Mouse (Mus musculus) brown adipose tissue, adult 24 weeks (tissue): ENCODE measurements around the gene Pnpla8. TPM values are rescaled to one million over a fixed set of nuclear protein-coding genes. Genes with fewer than 3 reads are reported as not detected.
A peak's percentile ranks its signal among the peaks of the same experiment; 100 is the strongest.

Source experiments
- H3K27ac ChIP-seq: fragments of 200-500 bp; replicated peaks from 2 replicates; pipeline ENCODE4 v1.5.1; 2012; ENCODE audit warnings: low read depth, mild to moderate bottlenecking, low read length
- H3K4me1 ChIP-seq: fragments of 200-500 bp; 2 replicates; pipeline ENCODE4 v1.6.1; 2012; ENCODE audit warnings: low read length, mixed read lengths; ENCODE audit not compliant: control insufficient read depth, insufficient read depth, insufficient read length
- H3K4me3 ChIP-seq: fragments of 200-500 bp; 2 replicates; pipeline ENCODE4 v1.5.1; 2012; ENCODE audit warnings: low read depth, mild to moderate bottlenecking, low read length, moderate library complexity; ENCODE audit not compliant: insufficient read depth
- polyA plus RNA-seq: library from polyadenylated mRNA; stranded (reverse); fragments of >200 nt; gene quantifications from 2 replicates; pipeline ENCODE4 v1.2.4, GENCODE M21; 2012; ENCODE audit not compliant: missing spikeins, insufficient read depth, insufficient read length

The Pnpla8 gene
- polyA plus RNA-seq, 1 experiment = 234 TPM

DNA sequence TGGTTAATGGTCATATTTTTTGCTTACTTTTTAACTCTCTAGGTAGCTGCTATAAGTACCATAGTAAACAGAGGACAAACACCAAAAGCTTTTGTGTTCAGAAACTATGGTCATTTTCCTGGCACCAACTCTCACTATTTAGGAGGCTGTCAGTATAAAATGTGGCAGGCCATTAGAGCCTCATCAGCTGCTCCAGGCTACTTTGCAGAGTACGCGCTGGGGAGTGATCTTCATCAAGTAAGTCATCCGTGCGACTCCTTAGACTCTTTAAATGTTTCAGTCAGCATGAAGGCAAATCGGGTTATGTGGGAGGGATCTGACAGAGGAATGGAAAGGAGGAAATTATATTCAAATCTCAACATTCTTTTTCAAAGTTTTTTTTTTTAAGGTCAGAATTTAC is 83.7 kb downstream of the Pnpla8 start:
- Histone ChIP-seq H3K4me3 (no peak overlapping the region), H3K27ac (no peak overlapping the region), H3K4me1 (no peaks in the 10 kb centered on the region)

GRCm38 (mm10) chr12:44308221-44308620 is 87.1 kb downstream of the Pnpla8 start:
- Histone ChIP-seq H3K27ac (no peak overlapping the region), H3K4me3 (no peak overlapping the region), H3K4me1 (no peaks in the 10 kb centered on the region)

- Histone ChIP-seq H3K27ac (no peak overlapping the region), H3K4me3 (no peak overlapping the region), H3K4me1 (no peaks in the 10 kb centered on the region)
Observed at GRCm38 (mm10) chr12:44315212-44315611, 94.0 kb downstream of the Pnpla8 start.

DNA sequence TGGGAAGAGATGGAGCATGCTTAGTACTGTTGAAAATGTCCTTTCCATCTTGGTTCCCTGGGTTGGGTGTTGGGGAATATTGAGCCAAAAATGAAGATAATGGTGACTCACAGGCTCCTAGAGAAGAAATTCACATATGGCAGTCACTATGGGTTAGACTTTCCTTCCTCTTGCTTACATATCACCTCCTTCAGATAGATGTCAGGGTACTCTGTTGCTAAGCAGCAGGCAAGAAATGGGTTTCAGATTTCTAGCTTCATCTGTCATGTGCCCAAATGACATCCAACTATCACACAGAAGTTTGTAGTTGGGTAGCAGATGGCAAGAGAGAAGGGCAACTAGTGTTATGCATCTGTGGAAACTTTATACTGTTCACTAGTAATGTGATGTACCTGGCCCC is 103.9 kb downstream of the Pnpla8 start:
- Histone ChIP-seq H3K4me1 (peaks cover 2% of the 10 kb centered on the region; the same call in 1 of the 2 replicates), H3K27ac (no peak overlapping the region), H3K4me3 (no peak overlapping the region)

DNA sequence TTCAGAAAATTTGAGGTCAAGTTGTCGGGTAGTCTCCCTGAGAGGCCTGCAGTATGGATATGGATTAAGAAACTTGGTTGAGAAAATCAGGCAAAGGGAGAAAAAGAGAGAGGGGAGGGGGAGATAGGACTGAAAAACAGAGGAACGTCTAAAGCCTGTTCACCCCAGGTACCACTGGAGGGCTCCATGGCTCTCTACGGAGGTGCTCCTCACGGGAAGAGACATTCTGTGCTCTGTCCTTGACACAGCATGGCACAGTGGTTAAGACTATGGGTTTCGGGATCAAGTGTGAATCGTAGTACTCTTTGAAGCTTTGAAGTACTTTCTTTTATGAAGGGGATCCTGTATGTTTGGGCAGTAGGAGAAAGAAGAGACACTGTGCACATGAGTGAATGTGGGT is 106.3 kb downstream of the Pnpla8 start:
- Histone ChIP-seq H3K4me1 (peaks cover 2% of the 10 kb centered on the region; the same call in 1 of the 2 replicates), H3K27ac (no peak overlapping the region), H3K4me3 (no peak overlapping the region)

DNA sequence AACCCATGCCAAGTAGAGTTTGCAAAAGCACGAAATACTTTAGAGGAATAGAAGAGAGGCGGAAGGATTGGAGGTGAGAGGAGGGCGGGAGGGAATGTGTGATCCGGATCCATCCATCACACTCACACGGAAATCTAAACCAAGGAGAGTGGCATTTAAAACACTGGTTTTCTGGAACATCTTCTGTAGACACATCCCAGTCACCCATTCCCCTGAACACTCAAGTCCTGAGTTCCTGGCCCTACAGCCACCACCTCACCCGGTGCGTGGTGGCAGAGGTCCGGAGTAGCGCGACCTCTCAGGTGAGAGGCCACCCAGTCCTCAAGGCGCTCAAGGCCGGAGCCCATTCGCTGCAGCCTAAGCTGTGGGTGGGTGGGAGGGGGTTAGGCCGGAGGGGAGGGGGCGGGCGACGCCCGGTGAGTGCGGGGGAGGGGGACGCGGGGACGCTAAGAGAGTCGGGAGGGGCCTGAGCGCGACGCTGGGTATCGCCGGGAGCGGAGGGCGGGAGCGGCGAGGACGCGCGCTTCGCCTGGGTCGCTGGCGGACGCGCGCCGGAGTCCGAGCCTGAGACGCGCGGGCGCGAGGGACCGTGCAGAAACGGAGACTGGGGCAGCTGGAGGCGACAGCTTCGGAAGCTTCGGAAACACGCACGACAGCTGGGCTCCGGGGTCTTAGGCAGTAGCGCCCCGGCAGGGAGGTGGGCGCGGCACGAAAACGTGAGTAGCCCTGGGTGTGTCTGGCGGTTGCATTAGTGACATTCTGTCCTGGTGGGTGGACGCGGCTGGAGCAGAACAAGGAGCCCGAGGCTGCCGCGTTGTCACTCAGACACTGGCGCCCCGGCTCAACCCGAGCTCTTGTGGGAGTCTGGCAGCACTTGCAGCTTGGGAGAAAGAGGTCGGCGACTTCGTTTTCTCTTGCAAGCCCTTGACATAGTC is 107.5 kb downstream of the Pnpla8 start, which contains the start of gene Nrcam:
TSS of gene Nrcam (plus strand) at position 505 of the 935 bp plus-strand sequence.
- Histone ChIP-seq H3K4me1 (peaks cover 2% of the 10 kb centered on the region; the same call in 1 of the 2 replicates), H3K27ac (no peak within 1 kb of the TSS), H3K4me3 (peak within 1 kb of the TSS; percentile 62)

DNA sequence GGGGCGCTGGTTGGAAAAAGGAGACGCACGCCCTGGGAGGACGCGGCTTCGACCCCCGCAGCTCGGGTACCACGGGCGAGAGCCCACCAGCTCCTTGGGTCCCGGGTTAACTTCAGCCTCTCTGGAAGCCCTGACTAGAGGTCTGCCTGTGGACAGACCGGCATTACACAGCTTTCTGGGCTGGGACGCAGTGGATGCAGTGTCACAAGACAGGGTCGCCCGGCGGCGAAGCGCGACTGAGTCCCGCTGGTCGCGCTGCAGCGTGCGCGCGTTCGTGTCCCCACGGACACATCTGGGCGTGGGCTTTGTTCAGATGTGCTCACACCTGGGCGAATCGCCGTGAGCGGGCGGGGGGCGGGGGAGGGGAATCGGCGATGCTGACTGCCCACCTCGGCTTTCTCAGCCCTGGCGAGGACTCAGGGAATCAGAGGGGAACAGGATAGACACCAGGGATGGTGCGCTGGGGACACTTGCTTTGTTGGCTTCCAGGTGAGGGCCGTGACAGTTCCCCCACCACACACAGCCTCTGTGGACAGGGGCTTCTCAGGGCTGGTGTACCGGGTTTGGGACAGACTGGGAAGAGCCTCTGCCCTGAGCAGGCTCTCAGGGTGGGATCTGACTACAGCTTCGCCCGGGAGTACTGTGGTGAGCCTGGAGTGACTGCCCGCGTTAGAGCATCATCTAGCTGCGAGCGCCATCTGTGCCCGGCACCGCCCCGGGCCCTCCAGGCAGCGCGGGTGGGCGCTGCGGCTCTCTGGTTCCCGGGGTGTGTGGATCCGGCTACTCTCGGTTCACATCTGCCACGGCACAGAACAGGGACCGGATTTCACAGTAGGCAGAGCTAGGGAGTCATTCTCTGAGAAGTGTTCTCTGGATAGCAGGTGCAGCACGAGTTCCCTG is 108.4 kb downstream of the Pnpla8 start:
- Histone ChIP-seq H3K4me3 (peak overlapping the region; percentile 62), H3K4me1 (peaks cover 2% of the 10 kb centered on the region; the same call in 1 of the 2 replicates), H3K27ac (no peak overlapping the region)

GRCm38 (mm10) chr12:44330216-44330719 is 109.1 kb downstream of the Pnpla8 start:
- Histone ChIP-seq H3K4me3 (peak overlapping the region; percentile 62), H3K4me1 (peaks cover 2% of the 10 kb centered on the region; the same call in 1 of the 2 replicates), H3K27ac (no peak overlapping the region)

DNA sequence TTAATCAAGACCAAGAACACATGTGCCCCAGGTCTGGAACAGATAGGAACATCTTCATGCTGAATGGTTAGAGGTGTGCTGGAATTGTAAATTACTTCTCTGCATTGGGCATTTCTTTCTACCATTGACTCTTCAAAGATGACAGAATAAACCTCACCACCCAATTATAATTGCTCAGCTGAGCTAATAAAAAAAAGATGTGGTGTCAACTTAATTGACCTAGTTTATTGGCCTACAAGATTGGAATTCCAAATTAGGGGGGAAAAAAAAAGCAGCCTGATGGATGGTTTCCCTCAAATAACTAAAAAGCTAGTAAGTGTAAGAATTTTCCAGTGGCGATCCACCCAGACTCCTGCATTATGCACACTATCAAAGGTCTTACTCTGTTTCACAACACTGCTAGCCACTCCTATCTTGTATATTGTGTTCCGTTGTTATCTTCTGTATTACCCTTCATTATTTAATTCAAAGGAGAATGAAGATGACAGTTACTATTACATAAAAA is 116.0 kb downstream of the Pnpla8 start:
- H3K27ac ChIP-seq = no peak overlapping the region
- no peaks in the 10 kb centered on the region for H3K4me1 ChIP-seq
- no peak overlapping the region for H3K4me3 ChIP-seq

- no peak overlapping the region for H3K4me3 ChIP-seq
- no peak overlapping the region for H3K27ac ChIP-seq
- no peaks in the 10 kb centered on the region for H3K4me1 ChIP-seq
Observed at GRCm38 (mm10) chr12:44338195-44338622, 117.0 kb downstream of the Pnpla8 start.

GRCm38 (mm10) chr12:44344075-44344474 is 122.9 kb downstream of the Pnpla8 start:
- H3K4me3 ChIP-seq = no peak overlapping the region
- H3K27ac ChIP-seq = no peak overlapping the region

DNA sequence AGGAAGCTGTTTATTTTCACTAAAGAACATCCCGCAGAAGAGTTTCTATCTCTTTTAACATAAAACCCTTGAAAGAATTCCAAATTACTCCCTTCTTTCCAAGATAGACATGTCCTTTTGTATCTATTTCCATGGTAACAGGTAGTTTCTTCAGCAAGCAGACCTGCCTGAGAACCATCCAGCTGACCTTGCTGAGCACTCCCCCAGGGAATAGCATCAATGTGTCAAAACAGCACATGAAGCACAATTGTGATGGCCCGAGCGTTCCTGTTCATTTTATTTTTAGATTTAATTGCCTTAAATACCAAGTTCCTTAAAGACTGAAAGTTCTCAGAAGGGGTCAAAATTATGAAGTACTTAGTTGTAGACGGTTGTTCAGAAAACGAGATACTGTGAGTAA is 124.1 kb downstream of the Pnpla8 start:
- H3K4me3 ChIP-seq = no peak overlapping the region
- no peak overlapping the region for H3K27ac ChIP-seq
- H3K4me1 ChIP-seq = no peaks in the 10 kb centered on the region

More at GRCm38 (mm10) chr12:44344075-44344474, 122.9 kb downstream of the Pnpla8 start:
- no peaks in the 10 kb centered on the region for H3K4me1 ChIP-seq

DNA sequence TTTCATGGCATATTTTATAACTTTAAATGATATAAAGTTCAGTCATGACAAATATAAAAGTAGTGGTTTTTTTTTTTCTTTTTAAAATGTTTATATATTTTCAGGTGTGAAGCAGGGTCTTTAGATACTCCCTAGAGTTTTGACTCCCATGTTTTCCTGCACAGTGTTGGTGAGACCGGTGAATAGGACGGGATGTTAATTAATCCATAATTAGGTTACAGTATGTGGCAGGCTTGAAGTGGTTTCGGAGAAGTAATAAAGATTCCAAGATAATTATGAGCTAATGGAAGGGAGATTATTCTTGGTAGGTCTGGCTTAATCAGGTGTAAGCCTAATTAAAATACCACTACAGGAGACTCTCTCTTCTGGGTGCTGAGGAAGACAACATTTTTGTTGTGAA is 125.0 kb downstream of the Pnpla8 start:
- Histone ChIP-seq H3K4me1 (no peaks in the 10 kb centered on the region), H3K27ac (no peak overlapping the region)

GRCm38 (mm10) chr12:44355116-44355515 is 133.9 kb downstream of the Pnpla8 start:
- Histone ChIP-seq H3K27ac (no peak overlapping the region), H3K4me1 (no peaks in the 10 kb centered on the region), H3K4me3 (no peak overlapping the region)

More for the DNA sequence above, 125.0 kb downstream of the Pnpla8 start:
- no peak overlapping the region for H3K4me3 ChIP-seq

DNA sequence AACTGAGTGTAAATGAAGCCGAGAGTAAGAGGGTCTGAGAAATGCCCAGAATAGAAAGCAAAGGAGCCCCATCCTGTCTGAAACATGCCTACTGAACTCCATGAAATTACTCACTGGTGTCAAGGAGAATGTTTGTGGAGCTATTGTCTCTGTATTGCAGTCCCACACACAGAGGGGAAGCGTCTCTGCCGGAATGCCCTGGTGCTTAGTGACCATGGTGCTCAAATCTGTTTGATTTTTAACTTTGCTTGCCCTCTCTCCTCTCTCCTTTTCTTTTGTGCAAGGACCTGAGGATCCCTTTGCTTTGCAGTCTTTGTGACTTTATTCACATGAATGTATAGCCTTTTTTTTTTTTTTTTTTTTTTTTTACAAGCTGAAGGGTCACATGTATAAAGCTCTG is 136.3 kb downstream of the Pnpla8 start:
- H3K4me1 ChIP-seq = no peaks in the 10 kb centered on the region
- H3K4me3 ChIP-seq = no peak overlapping the region

More for the DNA sequence above, 136.3 kb downstream of the Pnpla8 start:
- no peak overlapping the region for H3K27ac ChIP-seq
